Mouse (Mus musculus) adipose tissue, adult 10 weeks (tissue): Measurements from ENCODE around the gene Ythdf2. TPM values are rescaled to one million over a fixed set of nuclear protein-coding genes. Genes with fewer than 3 reads are reported as not detected.

Source experiments
- polyA plus RNA-seq: library from polyadenylated mRNA; stranded (reverse); fragments of 350-450 nt; fragmentation: Illumina TruSeq; extraction: RNeasy Lipid Tissue Mini Kit (QIAGEN cat#74804); gene quantifications from one replicate; pipeline ENCODE4 v1.2.3, GENCODE M21; 2014; ENCODE audit warnings: low read depth, low replicate concordance

The Ythdf2 gene
- 22.3 TPM for polyA plus RNA-seq

DNA sequence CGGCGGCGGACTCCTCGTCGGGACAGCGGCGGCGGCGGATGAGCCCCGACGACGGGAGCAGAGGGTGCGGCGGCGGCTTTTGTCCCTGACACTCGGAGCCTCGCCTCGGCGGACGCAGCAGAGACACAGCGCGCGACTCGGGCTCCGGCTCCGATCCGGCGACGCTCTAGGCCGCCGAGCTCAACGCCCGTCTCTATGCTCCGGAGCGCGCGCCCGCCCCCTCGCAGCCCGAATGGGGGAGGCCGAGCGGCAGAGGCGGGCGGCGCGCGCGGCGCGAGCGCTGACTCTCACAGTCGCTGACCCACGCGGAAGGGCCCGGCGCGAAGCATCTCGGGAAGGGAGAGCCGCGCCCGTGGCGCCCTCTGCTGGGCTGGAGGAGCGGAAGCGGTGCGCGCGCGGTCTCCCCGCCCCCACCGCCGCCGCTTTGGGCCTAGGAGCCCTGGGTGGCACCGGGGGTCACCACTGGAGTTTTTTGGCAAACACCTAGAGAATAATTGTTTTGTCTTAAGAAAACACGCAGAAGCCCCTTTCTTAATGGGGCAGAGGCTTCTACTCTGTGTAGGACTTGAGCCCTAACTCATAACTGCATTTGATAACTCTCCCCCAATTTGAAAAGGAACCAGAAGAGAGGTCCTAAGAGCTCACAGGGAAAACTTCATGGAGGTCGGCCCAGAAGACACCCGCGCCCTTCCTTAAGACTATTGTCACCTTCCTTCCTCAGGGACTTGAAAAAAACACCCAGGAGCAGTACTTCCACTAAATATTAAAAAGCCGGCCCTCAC, at the start of gene Ythdf2:
Gene Ythdf2, minus strand, starts transcription at position 351 of the 782 bp plus-strand sequence.

GRCm38 (mm10) chr4:132144080-132144841, 67.8 kb downstream of the Ythdf2 start, which contains the start of gene Oprd1:
Gene Oprd1 (minus strand): TSS chr4:132144486.

Other genes starting within 250 kb of the Ythdf2 start
- 0.42 TPM for gene Gm10300, start 137.6 kb downstream of the Ythdf2 start, polyA plus RNA-seq
- gene Epb41, start 137.0 kb downstream of the Ythdf2 start, polyA plus RNA-seq, result 33.6 TPM
- not detected for gene Oprd1, start 67.8 kb downstream of the Ythdf2 start, polyA plus RNA-seq
- gene Gmeb1, start 49.3 kb upstream of the Ythdf2 start, polyA plus RNA-seq, result 10.0 TPM
- gene Taf12, start 62.1 kb upstream of the Ythdf2 start, polyA plus RNA-seq, result 20.0 TPM
- gene Rab42, start 91.1 kb upstream of the Ythdf2 start, polyA plus RNA-seq, result 8.6 TPM
- 54.9 TPM for gene Trnau1ap, start 117.2 kb upstream of the Ythdf2 start, polyA plus RNA-seq
- 16.3 TPM for gene Rcc1, start 141.3 kb upstream of the Ythdf2 start, polyA plus RNA-seq
- 18.6 TPM for gene Phactr4, start 210.2 kb upstream of the Ythdf2 start, polyA plus RNA-seq